Mouse (Mus musculus): ENCODE data around the gene Gm3259. TPM values are rescaled to one million over a fixed set of nuclear protein-coding genes. Genes with fewer than 3 reads are reported as not detected.
"Not testable (repeated sequence)": the region's sequence is repeated elsewhere in the genome, so short reads cannot be mapped to it uniquely, and the experiment has no call there.

The Gm3259 gene
- polyA plus RNA-seq (2014; fragmentation: Nextera tagmentation; extraction: Ambion mirVana), result not detected in 2 replicates

- not testable (repeated sequence) for H3K27me3 ChIP-seq (ENCODE audit: control insufficient read depth, insufficient read depth, low read length); H3K4me1 ChIP-seq (ENCODE audit: control insufficient read depth, insufficient read depth, low read length); H3K4me3 ChIP-seq (ENCODE audit: low read depth, low read length); H3K27ac ChIP-seq (ENCODE audit: low read depth, low read length); DNase-seq (ENCODE audit: low spot score); H3K9me3 ChIP-seq (ENCODE audit: control insufficient read depth, low read length); H3K9ac ChIP-seq (ENCODE audit: low read length); H3K36me3 ChIP-seq (ENCODE audit: control insufficient read depth, insufficient read depth, low read length); ATAC-seq (ENCODE audit: insufficient read depth, low FRiP score, low TSS enrichment); H3K4me2 ChIP-seq (ENCODE audit: low read depth)
- 69% methylated on average over 2 of the region's 2 CpGs for WGBS
These were observed at the start of gene Gm3259 for GRCm38 (mm10) chr5:95305611-95306010. Gene Gm3259 (plus strand): TSS chr5:95305911.

GRCm38 (mm10) chr5:95272668-95273067 lies 33.0 kb upstream of the Gm3259 start, which contains the start of gene Gm10424:
Gene Gm10424 (minus strand): TSS chr5:95272768.
- not testable (repeated sequence) for H3K4me1 ChIP-seq (ENCODE audit: control insufficient read depth, insufficient read depth, low read length); H3K9ac ChIP-seq (ENCODE audit: low read length); DNase-seq (ENCODE audit: low spot score); ATAC-seq (ENCODE audit: insufficient read depth, low FRiP score, low TSS enrichment); H3K9me3 ChIP-seq (ENCODE audit: control insufficient read depth, low read length); H3K4me3 ChIP-seq (ENCODE audit: low read depth, low read length); H3K4me2 ChIP-seq (ENCODE audit: low read depth); H3K36me3 ChIP-seq (ENCODE audit: control insufficient read depth, insufficient read depth, low read length); H3K27me3 ChIP-seq (ENCODE audit: control insufficient read depth, insufficient read depth, low read length); H3K27ac ChIP-seq (ENCODE audit: low read depth, low read length)
- WGBS, result no CpG with 5 or more reads among the region's 1 CpGs

Other genes with a start within 250 kb of the Gm3259 start
- not detected in 2 replicates for gene Gm7942, start 199.0 kb upstream of the Gm3259 start, polyA plus RNA-seq (2014; fragmentation: Nextera tagmentation; extraction: Ambion mirVana)
- not detected in 2 replicates for gene Gm16513, start 123.3 kb upstream of the Gm3259 start, polyA plus RNA-seq (2014; fragmentation: Nextera tagmentation; extraction: Ambion mirVana)
- not detected in 2 replicates for gene Gm10424, start 33.1 kb upstream of the Gm3259 start, polyA plus RNA-seq (2014; fragmentation: Nextera tagmentation; extraction: Ambion mirVana)
- not detected in 2 replicates for gene D5Ertd577e, start 150.9 kb downstream of the Gm3259 start, polyA plus RNA-seq (2014; fragmentation: Nextera tagmentation; extraction: Ambion mirVana)
- not detected in 2 replicates for gene Gm3286, start 204.8 kb downstream of the Gm3259 start, polyA plus RNA-seq (2014; fragmentation: Nextera tagmentation; extraction: Ambion mirVana)

All from neural tube, embryonic 11.5 days (tissue).